Mouse (Mus musculus) lung, postnatal 14 days (tissue): ENCODE results near the gene Grin2a.

Experiments used
- DNase-seq: peaks from one replicate; pipeline ENCODE4 v3.0.0; 2021

The Grin2a gene

GRCm38 (mm10) chr16:9994951-9995813 lies at the start of gene Grin2a:
TSS of gene Grin2a (minus strand) at chr16:9995560.
- no peak for DNase-seq

- no peak for DNase-seq
These were observed 40.3 kb upstream of the Grin2a start for GRCm38 (mm10) chr16:10035582-10036215.

- no peak for DNase-seq
These were observed 38.1 kb upstream of the Grin2a start for GRCm38 (mm10) chr16:10033416-10033979.

- no peak for DNase-seq
These were observed 36.5 kb upstream of the Grin2a start for GRCm38 (mm10) chr16:10031891-10032290.

- no peak for DNase-seq
These were observed 31.4 kb upstream of the Grin2a start for GRCm38 (mm10) chr16:10026741-10027140.

- no peak for DNase-seq
These were observed 14.4 kb upstream of the Grin2a start for GRCm38 (mm10) chr16:10009743-10010142.

- DNase-seq, result no peak
These were observed 10.2 kb upstream of the Grin2a start for GRCm38 (mm10) chr16:10005606-10006005.

- no peak for DNase-seq
These were observed 8.7 kb upstream of the Grin2a start for GRCm38 (mm10) chr16:10004096-10004495.

GRCm38 (mm10) chr16:10003001-10003400 lies 7.6 kb upstream of the Grin2a start:
- no peak for DNase-seq

- no peak for DNase-seq
These were observed 6.2 kb upstream of the Grin2a start for GRCm38 (mm10) chr16:10001601-10002000.

GRCm38 (mm10) chr16:9999926-10000325 lies 4.6 kb upstream of the Grin2a start:
- no peak for DNase-seq

- no peak for DNase-seq
These were observed 2.6 kb upstream of the Grin2a start for GRCm38 (mm10) chr16:9997931-9998330.

- no peak for DNase-seq
These were observed 452 bp upstream of the Grin2a start for GRCm38 (mm10) chr16:9995814-9996210.

- no peak for DNase-seq
These were observed 1.1 kb downstream of the Grin2a start for GRCm38 (mm10) chr16:9994041-9994950.

- DNase-seq, result peak; percentile 37
These were observed 1.9 kb downstream of the Grin2a start for GRCm38 (mm10) chr16:9993255-9994040.

- no peak for DNase-seq
These were observed 2.6 kb downstream of the Grin2a start for GRCm38 (mm10) chr16:9992773-9993221.

GRCm38 (mm10) chr16:9992076-9992772 lies 3.1 kb downstream of the Grin2a start:
- DNase-seq, result no peak

- no peak for DNase-seq
These were observed 10.3 kb downstream of the Grin2a start for GRCm38 (mm10) chr16:9985041-9985440.

- no peak for DNase-seq
These were observed 14.7 kb downstream of the Grin2a start for GRCm38 (mm10) chr16:9980641-9981040.

GRCm38 (mm10) chr16:9978173-9978572 lies 17.2 kb downstream of the Grin2a start:
- DNase-seq, result no peak

GRCm38 (mm10) chr16:9972705-9973104 lies 22.7 kb downstream of the Grin2a start:
- DNase-seq, result no peak
